Mouse (Mus musculus): ENCODE data around the gene Vmn1r176.
"Not testable (repeated sequence)": the region's sequence is repeated elsewhere in the genome, so short reads cannot be mapped to it uniquely, and the experiment has no call there.

Gene Vmn1r176

DNA sequence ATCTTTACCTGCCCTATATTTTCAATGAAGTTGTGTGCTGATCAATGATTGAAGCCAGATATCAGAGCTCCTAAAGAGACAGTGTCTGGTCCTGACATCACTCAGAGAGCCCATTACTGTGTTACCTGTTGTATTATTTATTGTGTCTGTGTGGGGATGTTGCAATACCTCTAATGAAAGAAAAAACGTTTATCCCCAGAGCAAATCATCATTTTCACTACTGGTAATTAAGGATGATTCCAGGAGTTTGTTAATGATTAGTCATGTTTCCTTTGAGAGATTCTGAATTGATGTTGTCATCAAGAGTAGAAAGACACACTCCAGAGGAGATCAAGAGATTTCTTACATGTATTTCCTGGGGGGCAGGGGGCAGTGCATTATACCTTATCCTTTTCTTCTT lies at the start of gene Vmn1r176:
Gene Vmn1r176, minus strand, starts transcription at position 101 of the 400 bp plus-strand sequence.
- DNase-seq (ENCODE audit: low spot score), result not testable (repeated sequence)

GRCm38 (mm10) chr7:23876918-23877317 lies 39.7 kb upstream of the Vmn1r176 start:
- not testable (repeated sequence) for DNase-seq (ENCODE audit: low spot score)

- DNase-seq (ENCODE audit: low spot score), result not testable (repeated sequence)
Measured at GRCm38 (mm10) chr7:23866349-23866748, 29.2 kb upstream of the Vmn1r176 start, which contains the start of gene Vmn1r177. Gene Vmn1r177, minus strand, starts transcription at chr7:23866449.

GRCm38 (mm10) chr7:23810543-23810942 lies 26.6 kb downstream of the Vmn1r176 start, which contains the start of gene Vmn1r175:
Gene Vmn1r175, minus strand, starts transcription at chr7:23810643.
- DNase-seq (ENCODE audit: low spot score), result not testable (repeated sequence)

DNA sequence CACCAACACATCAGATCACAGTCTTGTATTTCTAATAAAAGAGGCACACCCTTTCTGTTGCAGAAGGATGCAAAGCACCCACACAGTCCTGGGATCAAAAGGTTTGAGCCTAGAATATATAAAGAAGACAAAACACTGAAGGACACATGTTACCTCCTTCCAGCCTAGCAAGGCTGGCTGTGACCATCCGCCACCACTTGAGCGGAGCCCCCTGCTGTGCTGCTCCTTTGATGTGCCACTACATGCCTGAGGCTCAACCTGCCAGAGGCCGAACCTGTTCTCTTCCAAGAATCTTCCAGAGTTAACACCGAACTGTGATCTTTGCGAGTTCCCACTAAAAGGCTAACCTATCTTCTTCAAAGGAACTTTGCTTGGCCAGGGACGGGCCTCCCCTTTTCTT lies 52.6 kb downstream of the Vmn1r176 start:
- no peak for DNase-seq (ENCODE audit: low spot score)

All from layer of hippocampus, adult 11-12 months (tissue).